Mouse (Mus musculus) heart, postnatal 0 days (tissue): Measurements from ENCODE around the gene Cyld. TPM values are rescaled to one million over a fixed set of nuclear protein-coding genes. Genes with fewer than 3 reads are reported as not detected.

Source experiments
- ATAC-seq: fragments of 200-750 bp; cut with Nextera tagmentation; 2 replicates; pipeline ENCODE4 v1.8.0; 2017; ENCODE audit warnings: low read depth, moderate number of reproducible peaks, moderate library complexity; ENCODE audit not compliant: insufficient read depth
- DNase-seq: peaks from one replicate; pipeline ENCODE4 v3.0.0-alpha.2; 2016; ENCODE audit warnings: low spot score
- H3K27ac ChIP-seq: fragments of 300-500 bp; sonication (generic); 2 replicates; pipeline ENCODE4 v1.5.1; 2014; ENCODE audit warnings: low read depth, mild to moderate bottlenecking
- H3K27me3 ChIP-seq: fragments of 300-500 bp; sonication (generic); 2 replicates; pipeline ENCODE4 v1.6.1; 2014; ENCODE audit warnings: low read length, mixed read lengths; ENCODE audit not compliant: control insufficient read depth, insufficient read depth
- H3K36me3 ChIP-seq: fragments of 300-500 bp; sonication (generic); replicated peaks from 2 replicates; pipeline ENCODE4 v1.6.1; 2014; ENCODE audit warnings: low read length, mixed read lengths; ENCODE audit not compliant: control insufficient read depth, insufficient read depth
- H3K4me1 ChIP-seq: fragments of 300-500 bp; sonication (generic); 2 replicates; pipeline ENCODE4 v1.6.1; 2014; ENCODE audit warnings: antibody characterized with exemption; ENCODE audit not compliant: control insufficient read depth, insufficient read depth
- H3K4me2 ChIP-seq: fragments of 300-500 bp; sonication (generic); 2 replicates; pipeline ENCODE4 v1.6.1; 2014; ENCODE audit warnings: low read depth, mild to moderate bottlenecking, low read length, moderate library complexity
- H3K4me3 ChIP-seq: fragments of 300-500 bp; sonication (generic); 2 replicates; pipeline ENCODE4 v1.5.1; 2014; ENCODE audit warnings: low read depth, low read length
- H3K9ac ChIP-seq: fragments of 300-500 bp; sonication (generic); replicated peaks from 2 replicates; pipeline ENCODE4 v1.6.1; 2014; ENCODE audit warnings: low read depth, low read length, mixed read lengths
- H3K9me3 ChIP-seq: fragments of 300-500 bp; sonication (generic); replicated peaks from 2 replicates; pipeline ENCODE4 v1.6.1; 2016; ENCODE audit warnings: low read length; ENCODE audit not compliant: control insufficient read depth
- CTCF ChIP-seq: IDR thresholded peaks from 2 replicates; pipeline ENCODE4 v1.5.1; 2016; ENCODE audit warnings: antibody characterized with exemption, control low read depth, low read depth
- EP300 ChIP-seq: IDR thresholded peaks from 2 replicates; pipeline ENCODE4 v1.6.1; 2016; ENCODE audit warnings: antibody characterized with exemption, low read depth
- WGBS: fragments of 180-500 bp; shearing (Covaris S2); extraction: QIAGEN DNeasy Blood & Tissue Kit; methylation state at CpG from one replicate; pipeline ENCODE4 v1.1.7; 2014; 5-methylcytosine and 5-hydroxymethylcytosine counted together
- polyA plus RNA-seq: library from polyadenylated mRNA; unstranded; fragments of >200 nt; fragmentation: Nextera tagmentation; extraction: Ambion mirVana; gene quantifications from 2 replicates; pipeline ENCODE4 v1.2.1, GENCODE M21; 2015
- total RNA-seq: library from RNA; depleted of rRNA; stranded (reverse); fragments of >200 nt; gene quantifications from 2 replicates; pipeline ENCODE4 v1.2.3, GENCODE M21; 2014; ENCODE audit warnings: low replicate concordance

Cyld gene
- total and polyA plus RNA-seq, 2 experiments from 2014 or later: 8.2 to 13.4 TPM

DNA sequence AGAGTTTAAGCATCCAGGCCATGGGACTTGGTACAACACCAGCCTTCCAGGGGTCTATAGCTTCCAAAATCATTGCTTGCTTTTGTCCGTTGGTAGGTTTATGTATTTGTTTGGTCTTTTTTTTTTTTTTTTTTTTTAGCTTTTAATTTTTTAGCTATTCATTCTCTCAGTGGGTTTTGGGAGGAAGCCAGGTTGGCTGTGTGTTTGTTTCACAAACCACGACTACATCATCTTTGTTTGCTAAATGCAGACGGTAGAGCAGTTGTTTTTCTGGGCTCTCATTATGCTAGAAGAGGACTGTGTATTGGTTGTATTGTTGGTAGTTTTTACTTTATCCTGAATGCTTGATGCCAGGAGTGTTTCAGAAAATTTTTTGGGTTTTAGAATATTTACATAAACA is 37.0 kb upstream of the Cyld start:
- DNase-seq (no peak), ATAC-seq (no peak)
- no peaks in the 10 kb centered on the region for H3K36me3 ChIP-seq
- TF ChIP-seq EP300 (no peak), CTCF (no peak)
- H3K4me1 ChIP-seq: no peaks in the 10 kb centered on the region
- no peak overlapping the region for H3K4me2 ChIP-seq
- no peaks in the 10 kb centered on the region for H3K27me3 ChIP-seq
- 77% methylated on average over 3 of the region's 3 CpGs for WGBS
- H3K4me3 ChIP-seq: no peak overlapping the region
- H3K9ac ChIP-seq: no peak overlapping the region
- H3K27ac ChIP-seq: no peak overlapping the region
- H3K9me3 ChIP-seq: 0 out of 2 replicates have a peak, but pooled peaks cover 3% of the 10 kb centered on the region

DNA sequence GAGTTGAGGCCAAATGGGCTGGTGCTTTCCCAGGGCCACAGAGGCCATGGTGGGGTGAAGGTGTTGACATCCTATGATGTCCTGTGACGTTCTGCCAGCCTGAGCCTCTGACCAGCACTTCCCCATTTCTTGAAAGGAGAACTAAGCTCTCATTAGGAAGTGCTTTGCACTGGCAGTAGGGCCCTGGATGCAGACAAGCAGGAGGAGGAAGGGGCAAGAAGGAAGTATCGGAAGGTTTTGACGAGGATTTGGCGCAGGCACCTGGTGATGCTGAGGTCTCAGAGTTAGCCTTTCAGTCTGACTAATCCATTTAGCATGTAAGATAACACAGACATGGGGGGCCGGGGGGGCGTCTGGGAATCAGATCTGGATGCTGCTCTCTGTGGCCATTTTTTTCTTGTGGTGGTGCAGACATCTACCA is 34.4 kb upstream of the Cyld start:
- no peak for DNase-seq
- H3K4me3 ChIP-seq: no peak overlapping the region
- no peak overlapping the region for H3K4me2 ChIP-seq
- H3K27ac ChIP-seq: no peak overlapping the region
- ATAC-seq: no peak
- no peaks in the 10 kb centered on the region for H3K27me3 ChIP-seq
- WGBS: 44% methylated on average over 6 of the region's 6 CpGs
- no peak overlapping the region for H3K9ac ChIP-seq
- no peaks in the 10 kb centered on the region for H3K4me1 ChIP-seq
- no peak for TF ChIP-seq CTCF
- no peaks in the 10 kb centered on the region for H3K9me3 ChIP-seq
- H3K36me3 ChIP-seq: no peaks in the 10 kb centered on the region

DNA sequence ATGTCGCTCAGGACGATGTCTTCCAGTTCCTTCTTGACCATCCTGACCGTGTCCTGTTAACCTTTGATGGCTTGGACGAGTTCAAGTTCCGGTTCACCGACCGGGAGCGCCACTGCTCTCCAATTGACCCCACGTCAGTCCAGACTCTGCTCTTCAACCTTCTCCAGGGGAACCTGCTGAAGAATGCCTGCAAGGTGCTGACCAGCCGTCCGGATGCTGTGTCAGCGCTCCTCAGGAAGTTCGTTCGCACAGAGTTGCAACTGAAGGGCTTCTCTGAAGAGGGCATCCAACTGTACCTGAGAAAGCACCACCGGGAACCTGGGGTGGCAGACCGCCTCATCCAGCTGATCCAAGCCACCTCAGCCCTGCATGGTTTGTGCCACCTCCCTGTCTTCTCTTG is 32.7 kb upstream of the Cyld start:
- DNase-seq (no peak), ATAC-seq (no peak)
- Histone ChIP-seq H3K36me3 (no peaks in the 10 kb centered on the region), H3K4me2 (no peak overlapping the region), H3K4me3 (no peak overlapping the region), H3K27me3 (no peaks in the 10 kb centered on the region), H3K4me1 (no peaks in the 10 kb centered on the region), H3K9ac (no peak overlapping the region), H3K9me3 (no peaks in the 10 kb centered on the region), H3K27ac (no peak overlapping the region)
- no peak for TF ChIP-seq EP300
- no peak for TF ChIP-seq CTCF
- 82% methylated on average over 16 of the region's 16 CpGs for WGBS

DNA sequence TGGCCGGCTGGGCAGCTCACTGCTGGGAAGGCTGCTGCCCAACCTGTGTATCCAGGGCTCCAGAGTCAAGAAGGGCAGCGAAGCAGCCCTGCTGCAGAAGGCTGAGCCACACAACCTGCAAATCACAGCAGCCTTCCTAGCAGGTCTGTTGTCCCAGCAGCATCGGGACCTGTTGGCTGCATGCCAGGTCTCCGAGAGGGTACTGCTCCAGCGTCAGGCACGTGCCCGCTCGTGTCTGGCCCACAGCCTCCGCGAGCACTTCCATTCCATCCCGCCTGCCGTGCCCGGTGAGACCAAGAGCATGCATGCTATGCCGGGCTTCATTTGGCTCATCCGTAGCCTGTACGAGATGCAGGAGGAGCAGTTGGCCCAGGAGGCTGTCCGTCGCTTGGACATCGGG is 31.9 kb upstream of the Cyld start:
- Histone ChIP-seq H3K27me3 (no peaks in the 10 kb centered on the region), H3K9ac (no peak overlapping the region), H3K4me1 (no peaks in the 10 kb centered on the region), H3K36me3 (no peaks in the 10 kb centered on the region), H3K27ac (no peak overlapping the region), H3K9me3 (no peaks in the 10 kb centered on the region), H3K4me2 (no peak overlapping the region), H3K4me3 (no peak overlapping the region)
- no peak for ATAC-seq
- WGBS: 67% methylated on average over 19 of the region's 19 CpGs
- TF ChIP-seq EP300 (no peak), CTCF (no peak)
- no peak for DNase-seq

DNA sequence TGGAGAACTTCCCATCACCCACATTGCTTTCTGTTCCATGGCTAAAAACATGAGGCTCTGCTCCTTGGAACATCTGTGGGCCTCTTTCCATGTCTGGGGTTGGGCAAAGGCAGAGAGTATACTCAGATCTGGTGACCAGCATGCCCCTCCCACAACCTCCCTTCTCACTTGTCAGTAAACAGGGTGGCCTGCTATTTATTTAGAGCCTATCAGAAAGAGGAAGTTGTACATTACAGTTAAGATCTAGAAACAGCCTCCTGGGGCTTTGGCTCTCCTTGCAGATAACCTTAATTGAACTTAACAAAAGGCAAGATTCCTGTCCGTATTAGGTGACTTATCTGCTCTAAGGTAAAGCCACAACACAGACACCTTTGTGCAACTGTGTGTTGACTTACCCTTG is 30.4 kb upstream of the Cyld start:
- H3K4me1 ChIP-seq: no peaks in the 10 kb centered on the region
- WGBS: 39% methylated on average over 1 of the region's 1 CpGs
- H3K9me3 ChIP-seq: no peaks in the 10 kb centered on the region
- no peak overlapping the region for H3K4me3 ChIP-seq
- H3K27ac ChIP-seq: no peak overlapping the region
- no peak overlapping the region for H3K4me2 ChIP-seq
- no peaks in the 10 kb centered on the region for H3K36me3 ChIP-seq
- ATAC-seq (no peak), DNase-seq (no peak)
- no peak for TF ChIP-seq CTCF
- no peak for TF ChIP-seq EP300
- H3K27me3 ChIP-seq: no peaks in the 10 kb centered on the region
- no peak overlapping the region for H3K9ac ChIP-seq

DNA sequence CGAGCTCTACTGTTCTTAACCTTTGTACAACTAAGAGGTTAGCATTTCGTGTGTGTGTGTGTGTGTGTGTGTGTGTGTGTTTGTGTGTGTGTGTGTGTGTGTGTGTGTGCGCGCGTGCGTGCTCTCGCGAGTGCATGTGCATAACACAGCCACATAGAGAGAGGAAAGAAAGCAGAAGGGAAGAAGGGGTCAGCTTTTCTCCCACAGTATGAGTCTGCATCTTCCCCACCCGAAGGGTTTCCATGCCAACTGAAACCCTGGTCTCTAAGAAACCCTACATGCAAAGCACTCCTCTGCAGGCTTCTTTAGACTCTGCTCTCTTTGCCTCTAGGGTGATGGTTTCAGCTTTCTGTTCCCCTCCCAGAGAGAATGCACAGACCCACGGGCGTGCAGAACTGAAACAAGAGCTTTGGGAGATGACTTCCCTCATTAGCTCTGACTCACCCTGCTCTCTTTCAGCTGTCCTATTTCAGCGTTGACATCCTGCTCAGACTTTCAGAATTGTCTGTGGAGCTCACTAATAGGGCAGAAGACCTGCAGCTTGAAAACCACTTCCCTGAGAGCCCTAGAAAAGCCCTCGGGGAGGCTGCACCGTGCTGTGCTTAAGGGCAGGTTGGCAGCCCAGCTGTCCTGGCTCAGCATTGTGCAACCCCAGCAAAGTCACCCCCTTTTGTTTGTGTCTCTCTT is 28.3 kb upstream of the Cyld start:
- DNase-seq: no peak
- no peaks in the 10 kb centered on the region for H3K9me3 ChIP-seq
- no peak overlapping the region for H3K9ac ChIP-seq
- H3K27ac ChIP-seq: no peak overlapping the region
- TF ChIP-seq CTCF (no peak), EP300 (no peak)
- no peaks in the 10 kb centered on the region for H3K36me3 ChIP-seq
- H3K4me1 ChIP-seq: no peaks in the 10 kb centered on the region
- H3K4me3 ChIP-seq: no peak overlapping the region
- no peak for ATAC-seq
- H3K4me2 ChIP-seq: no peak overlapping the region
- 62% methylated on average over 14 of the region's 14 CpGs for WGBS
- no peaks in the 10 kb centered on the region for H3K27me3 ChIP-seq
